Mouse (Mus musculus) embryonic facial prominence, embryonic 15.5 days (tissue): ENCODE data around the gene Gm10961. TPM values are rescaled to one million over a fixed set of nuclear protein-coding genes. Genes with fewer than 3 reads are reported as not detected.

Experiments
- ATAC-seq: fragments of 200-750 bp; cut with Nextera tagmentation; 2 replicates; pipeline ENCODE4 v1.8.0; 2017; ENCODE audit warnings: low read depth, moderate TSS enrichment; ENCODE audit not compliant: insufficient number of reproducible peaks, low FRiP score, low TSS enrichment
- H3K27ac ChIP-seq: fragments of 300-500 bp; sonication (generic); replicated peaks from 2 replicates; pipeline ENCODE4 v1.5.1; 2015; ENCODE audit warnings: mild to moderate bottlenecking, inconsistent platforms
- H3K27me3 ChIP-seq: fragments of 300-500 bp; sonication (generic); 2 replicates; pipeline ENCODE4 v1.6.1; 2015; ENCODE audit warnings: inconsistent platforms
- H3K36me3 ChIP-seq: fragments of 300-500 bp; sonication (generic); 2 replicates; pipeline ENCODE4 v1.6.1; 2015; ENCODE audit warnings: mild to moderate bottlenecking, inconsistent platforms
- H3K4me1 ChIP-seq: fragments of 300-500 bp; sonication (generic); 2 replicates; pipeline ENCODE4 v1.6.1; 2015; ENCODE audit warnings: inconsistent platforms
- H3K4me2 ChIP-seq: fragments of 300-500 bp; sonication (generic); replicated peaks from 2 replicates; pipeline ENCODE4 v1.6.1; 2015; ENCODE audit warnings: mild to moderate bottlenecking, inconsistent platforms
- H3K4me3 ChIP-seq: fragments of 300-500 bp; sonication (generic); replicated peaks from 2 replicates; pipeline ENCODE4 v1.5.1; 2015; ENCODE audit warnings: mild to moderate bottlenecking, inconsistent platforms
- H3K9ac ChIP-seq: fragments of 300-500 bp; sonication (generic); 2 replicates; pipeline ENCODE4 v1.6.1; 2015; ENCODE audit warnings: inconsistent platforms
- H3K9me3 ChIP-seq: fragments of 300-500 bp; sonication (generic); replicated peaks from 2 replicates; pipeline ENCODE4 v1.6.1; 2016; ENCODE audit warnings: inconsistent platforms
- WGBS: fragments of 180-500 bp; shearing (Covaris S2); methylation state at CpG from one replicate; pipeline ENCODE4 v1.1.7; 2015; 5-methylcytosine and 5-hydroxymethylcytosine counted together
- polyA plus RNA-seq: library from polyadenylated mRNA; unstranded; fragments of >200 nt; fragmentation: Nextera tagmentation; extraction: Ambion mirVana; gene quantifications from 2 replicates; pipeline ENCODE4 v1.2.1, GENCODE M21; 2015

Gm10961 gene
- polyA plus RNA-seq, 1 experiment from 2014 or later = not detected

DNA sequence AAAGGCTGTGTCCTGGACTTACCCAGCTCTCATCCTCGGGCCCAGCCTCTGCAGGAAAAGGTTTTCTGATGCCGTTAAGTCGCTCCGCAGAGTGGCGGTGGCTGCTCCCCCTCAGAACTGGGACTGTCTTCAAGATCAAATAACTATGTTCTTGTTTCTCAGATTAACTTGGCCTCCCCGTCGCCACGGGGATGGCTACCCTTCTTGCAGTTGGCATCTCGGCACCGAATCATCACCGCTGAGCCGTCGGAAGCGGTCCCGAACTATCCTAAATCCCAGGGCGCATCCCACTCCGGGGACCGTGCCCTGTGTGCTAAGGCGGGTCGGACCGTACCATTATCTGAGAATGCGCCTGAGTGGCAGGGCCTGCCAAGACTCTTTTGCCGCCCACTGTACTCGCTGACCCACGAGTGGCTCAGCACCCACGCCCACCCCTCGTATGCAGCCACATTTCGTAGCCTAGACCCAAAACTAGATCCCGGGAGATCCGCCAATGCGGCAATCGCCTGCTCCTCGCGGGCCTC is 35.1 kb upstream of the Gm10961 start:
- peak overlapping the region; percentile 56 for H3K4me3 ChIP-seq
- no peak for ATAC-seq
- peak overlapping the region; percentile 39 for H3K9ac ChIP-seq
- H3K4me2 ChIP-seq = peak overlapping the region; percentile 65
- peak overlapping the region; percentile 82 for H3K27ac ChIP-seq
- 1% methylated on average over 34 of the region's 34 CpGs for WGBS
- H3K36me3 ChIP-seq = no peaks in the 10 kb centered on the region
- peaks cover 44% of the 10 kb centered on the region for H3K4me1 ChIP-seq
- H3K9me3 ChIP-seq = no peaks in the 10 kb centered on the region
- peaks cover 87% of the 10 kb centered on the region for H3K27me3 ChIP-seq

DNA sequence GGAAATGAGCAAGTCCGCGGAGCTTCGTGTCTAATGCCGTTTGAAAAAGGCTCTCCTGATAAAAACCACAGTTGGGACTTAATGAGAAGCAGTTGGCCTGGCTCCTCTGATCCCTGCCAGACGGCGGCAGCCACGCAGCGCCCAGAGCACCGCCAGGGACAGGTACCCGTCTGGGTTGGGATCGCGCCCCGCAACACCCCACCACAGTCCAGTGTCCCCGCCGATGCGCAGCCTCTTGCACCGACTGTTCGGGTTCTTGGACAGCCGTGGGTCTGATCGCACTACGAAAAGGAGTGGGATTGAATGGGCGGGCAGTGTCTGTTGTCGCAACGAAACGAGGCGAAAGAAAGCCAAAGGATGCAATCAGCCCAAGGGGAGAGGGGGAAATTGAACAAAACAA is 34.6 kb upstream of the Gm10961 start:
- WGBS = 3% methylated on average over 26 of the region's 26 CpGs
- Histone ChIP-seq H3K9ac (no peak overlapping the region), H3K4me1 (peaks cover 44% of the 10 kb centered on the region), H3K27ac (no peak overlapping the region), H3K4me2 (peak overlapping the region; percentile 65), H3K36me3 (no peaks in the 10 kb centered on the region), H3K27me3 (peaks cover 82% of the 10 kb centered on the region), H3K4me3 (peak overlapping the region; percentile 56), H3K9me3 (no peaks in the 10 kb centered on the region)
- no peak for ATAC-seq

DNA sequence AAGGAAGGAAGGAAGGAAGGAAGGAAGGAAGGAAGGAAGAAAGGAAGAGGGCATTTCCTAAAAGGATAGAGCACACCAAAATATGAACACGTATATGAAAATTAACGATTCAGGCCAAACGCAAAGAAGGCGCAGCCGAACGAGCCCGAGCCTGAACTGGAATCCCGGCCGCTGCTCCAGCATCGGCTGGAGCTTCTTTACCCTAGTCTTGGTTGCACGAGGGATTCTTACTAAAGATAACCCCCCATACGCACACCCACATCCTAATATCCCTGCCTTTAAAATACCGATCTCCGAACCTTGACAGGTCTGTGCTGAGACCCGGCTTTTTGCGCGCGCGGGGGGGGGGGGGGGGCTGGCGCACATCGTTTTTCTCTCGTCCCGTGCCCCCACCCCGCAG is 34.0 kb upstream of the Gm10961 start:
- peak overlapping the region; percentile 56 for H3K4me3 ChIP-seq
- H3K4me2 ChIP-seq = peak overlapping the region; percentile 65
- no peak overlapping the region for H3K9ac ChIP-seq
- peaks cover 78% of the 10 kb centered on the region for H3K27me3 ChIP-seq
- WGBS = 8% methylated on average over 21 of the region's 24 CpGs
- H3K9me3 ChIP-seq = no peaks in the 10 kb centered on the region
- peaks cover 44% of the 10 kb centered on the region for H3K4me1 ChIP-seq
- H3K27ac ChIP-seq = no peak overlapping the region
- no peak for ATAC-seq
- no peaks in the 10 kb centered on the region for H3K36me3 ChIP-seq

DNA sequence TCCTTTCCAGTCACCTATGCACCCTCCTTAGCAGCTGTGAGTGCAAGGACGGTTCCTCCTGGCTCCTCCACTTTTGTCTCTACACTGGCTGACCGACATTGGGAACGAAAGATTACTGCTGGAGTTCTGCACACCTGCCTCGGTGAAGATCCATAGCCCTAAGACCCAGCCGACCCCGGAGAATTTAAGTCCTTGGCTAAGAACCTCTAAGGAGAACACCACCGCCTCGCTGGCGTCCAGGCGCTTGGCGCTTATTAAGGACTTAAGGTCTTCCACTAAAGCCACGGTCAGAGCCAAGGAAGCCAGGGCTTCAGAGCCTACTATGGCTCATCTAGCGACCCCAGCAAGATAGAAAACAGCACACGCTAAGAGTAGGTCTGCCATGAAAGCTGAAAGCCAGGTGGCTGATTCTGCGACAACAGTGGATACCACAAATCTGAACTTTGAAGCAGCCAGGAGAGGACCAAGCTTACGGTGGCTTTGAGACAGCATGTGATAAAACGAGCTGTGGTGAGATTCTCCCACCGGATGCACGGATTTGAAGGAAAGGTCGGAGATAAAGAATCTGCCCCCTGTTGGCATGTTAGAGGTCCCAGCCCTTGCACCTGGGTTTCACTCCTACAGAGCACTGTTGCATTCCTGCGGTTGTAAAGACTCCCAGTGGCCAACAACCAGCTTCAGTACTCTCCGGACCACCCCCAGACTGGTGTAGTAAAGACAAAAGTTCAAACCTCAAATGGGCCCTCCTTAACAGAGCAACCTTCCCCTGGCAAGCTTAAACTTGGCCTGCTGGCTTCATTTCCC is 33.3 kb upstream of the Gm10961 start:
- Histone ChIP-seq H3K4me1 (peaks cover 44% of the 10 kb centered on the region), H3K27me3 (peaks cover 71% of the 10 kb centered on the region), H3K9ac (no peak overlapping the region), H3K27ac (0 out of 2 replicates have a peak overlapping the region, but pooled peaks have one; percentile 28), H3K9me3 (no peaks in the 10 kb centered on the region), H3K4me2 (peak overlapping the region; percentile 65; the same call in 1 of the 2 replicates), H3K4me3 (peak overlapping the region; percentile 56), H3K36me3 (no peaks in the 10 kb centered on the region)
- 15% methylated on average over 22 of the region's 22 CpGs for WGBS
- ATAC-seq = no peak

DNA sequence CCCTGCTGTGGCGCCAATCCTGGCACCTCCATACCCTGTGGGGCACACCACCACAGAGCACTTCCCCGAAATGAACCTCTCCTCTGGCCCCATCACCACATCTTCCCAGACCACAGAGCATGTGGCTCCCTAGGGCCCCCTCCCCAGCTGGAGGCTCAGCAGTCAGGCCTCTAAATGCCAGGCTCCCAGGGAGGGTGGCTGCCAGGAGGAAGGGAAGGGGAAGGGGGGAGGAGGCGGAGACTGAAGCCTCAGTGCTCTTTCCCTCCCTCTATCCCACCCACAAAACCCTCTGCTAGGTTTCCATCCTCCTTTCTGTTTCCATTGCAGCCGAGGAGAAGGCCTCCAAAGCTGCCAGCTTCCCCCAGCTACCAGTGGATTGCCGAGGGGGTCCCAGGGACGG is 31.0 kb upstream of the Gm10961 start:
- Histone ChIP-seq H3K27me3 (peaks cover 49% of the 10 kb centered on the region), H3K4me1 (peaks cover 34% of the 10 kb centered on the region), H3K36me3 (no peaks in the 10 kb centered on the region), H3K27ac (peak overlapping the region; percentile 56), H3K4me3 (peak overlapping the region; percentile 19; the same call in 1 of the 2 replicates), H3K9ac (no peak overlapping the region), H3K4me2 (peak overlapping the region; percentile 16), H3K9me3 (no peaks in the 10 kb centered on the region)
- ATAC-seq = peak; percentile 76
- 35% methylated on average over 6 of the region's 6 CpGs for WGBS

DNA sequence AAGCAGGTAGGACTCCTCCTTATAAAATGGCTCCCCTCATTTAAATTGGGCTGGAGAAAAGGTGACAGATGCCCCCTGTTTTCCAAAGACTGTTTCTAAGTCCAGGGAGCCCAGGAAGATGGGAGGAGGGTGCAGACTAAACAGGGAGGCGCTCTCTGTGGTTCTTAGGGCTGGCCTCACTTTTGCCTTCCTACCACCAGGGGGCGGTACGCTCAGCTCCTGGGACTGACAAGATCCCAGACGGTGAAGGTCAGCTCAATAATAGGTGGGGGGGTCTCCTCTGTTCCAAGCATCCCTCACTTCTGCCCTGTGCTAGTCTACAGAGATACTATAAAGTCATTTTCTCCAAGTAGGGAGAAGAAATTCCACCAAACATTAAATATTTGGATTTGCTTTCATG is 25.8 kb upstream of the Gm10961 start:
- peaks cover 7% of the 10 kb centered on the region for H3K4me1 ChIP-seq
- peaks cover 5% of the 10 kb centered on the region; the same call in 1 of the 2 replicates for H3K27me3 ChIP-seq
- H3K36me3 ChIP-seq = 0 out of 2 replicates have a peak, but pooled peaks cover under 1% of the 10 kb centered on the region
- no peak for ATAC-seq
- H3K4me2 ChIP-seq = no peak overlapping the region
- no peak overlapping the region for H3K27ac ChIP-seq
- 4% methylated on average over 4 of the region's 4 CpGs for WGBS
- no peak overlapping the region for H3K9ac ChIP-seq
- no peaks in the 10 kb centered on the region for H3K9me3 ChIP-seq
- no peak overlapping the region for H3K4me3 ChIP-seq

DNA sequence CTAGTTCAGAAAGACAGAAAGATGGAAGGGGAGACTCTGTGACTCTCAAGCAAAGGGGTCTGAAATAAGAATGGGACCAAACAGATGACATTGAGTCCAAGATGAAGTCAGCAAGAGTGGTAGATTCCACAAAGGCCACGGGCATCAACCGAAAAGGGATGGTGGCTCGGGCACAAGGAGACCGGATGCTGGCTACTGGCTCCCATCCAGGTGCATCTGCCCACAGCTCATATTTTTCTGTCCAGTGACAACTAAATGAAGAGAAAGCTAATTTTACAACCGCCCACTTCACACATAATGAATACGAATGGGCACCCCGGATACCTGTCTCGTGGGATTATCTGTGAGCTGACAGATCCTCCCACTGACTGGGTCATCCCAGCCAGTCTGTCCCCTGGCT is 23.9 kb upstream of the Gm10961 start:
- no peak for ATAC-seq
- no peaks in the 10 kb centered on the region for H3K9me3 ChIP-seq
- no peak overlapping the region for H3K9ac ChIP-seq
- 76% methylated on average over 8 of the region's 8 CpGs for WGBS
- no peak overlapping the region for H3K4me3 ChIP-seq
- peaks cover 18% of the 10 kb centered on the region for H3K36me3 ChIP-seq
- no peak overlapping the region for H3K27ac ChIP-seq
- peaks cover 4% of the 10 kb centered on the region; the same call in 1 of the 2 replicates for H3K4me1 ChIP-seq
- H3K4me2 ChIP-seq = no peak overlapping the region
- no peaks in the 10 kb centered on the region; the same call in 1 of the 2 replicates for H3K27me3 ChIP-seq

DNA sequence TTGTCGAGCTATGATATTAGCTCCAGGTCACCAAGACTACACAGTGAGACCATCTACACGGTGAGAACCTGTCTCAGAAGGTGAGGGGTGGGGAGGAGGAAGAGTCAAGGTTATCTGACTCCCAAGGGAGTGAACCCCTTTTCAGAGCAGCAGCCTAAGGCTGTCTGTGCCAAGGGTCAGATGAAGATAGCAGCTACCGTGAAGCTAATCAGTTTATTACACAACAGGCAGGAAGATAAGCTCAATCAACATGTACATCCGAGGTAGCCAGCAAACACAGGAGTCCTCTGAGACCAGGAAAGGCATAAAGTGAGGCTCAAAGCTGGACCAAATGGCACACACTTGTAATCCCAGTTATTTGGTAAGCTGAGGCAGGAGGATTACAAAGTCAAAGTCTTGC is 22.3 kb upstream of the Gm10961 start:
- ATAC-seq = no peak
- Histone ChIP-seq H3K9ac (no peak overlapping the region), H3K9me3 (no peaks in the 10 kb centered on the region), H3K4me1 (peaks cover 4% of the 10 kb centered on the region; the same call in 1 of the 2 replicates), H3K27me3 (no peaks in the 10 kb centered on the region; the same call in 1 of the 2 replicates), H3K4me2 (no peak overlapping the region), H3K4me3 (no peak overlapping the region), H3K36me3 (peaks cover 34% of the 10 kb centered on the region), H3K27ac (no peak overlapping the region)
- WGBS = 59% methylated on average over 4 of the region's 4 CpGs

DNA sequence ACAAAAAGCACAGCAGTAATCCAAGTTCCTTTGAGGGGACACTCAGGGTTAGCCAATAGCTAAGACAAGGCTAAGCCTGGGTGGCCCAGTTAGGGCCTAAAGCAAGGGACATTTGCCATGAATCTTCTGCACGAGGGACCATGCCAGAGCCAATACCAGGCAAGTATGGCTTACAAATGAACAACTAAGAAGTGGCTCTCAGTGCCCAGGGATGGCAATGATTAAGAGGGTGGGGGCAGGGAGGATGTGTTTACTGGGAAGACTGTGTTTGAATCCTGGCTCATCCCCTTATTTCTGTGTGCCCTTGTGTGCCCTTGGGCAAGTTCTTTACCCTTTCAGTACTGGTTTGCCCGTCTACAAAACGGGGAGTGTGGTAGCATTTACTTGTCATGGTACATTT is 21.7 kb upstream of the Gm10961 start:
- Histone ChIP-seq H3K4me1 (peaks cover 4% of the 10 kb centered on the region; the same call in 1 of the 2 replicates), H3K27me3 (no peaks in the 10 kb centered on the region; the same call in 1 of the 2 replicates), H3K9ac (no peak overlapping the region), H3K9me3 (no peaks in the 10 kb centered on the region), H3K27ac (no peak overlapping the region), H3K4me2 (no peak overlapping the region), H3K4me3 (no peak overlapping the region), H3K36me3 (peaks cover 39% of the 10 kb centered on the region)
- 23% methylated on average over 3 of the region's 3 CpGs for WGBS
- ATAC-seq = no peak

DNA sequence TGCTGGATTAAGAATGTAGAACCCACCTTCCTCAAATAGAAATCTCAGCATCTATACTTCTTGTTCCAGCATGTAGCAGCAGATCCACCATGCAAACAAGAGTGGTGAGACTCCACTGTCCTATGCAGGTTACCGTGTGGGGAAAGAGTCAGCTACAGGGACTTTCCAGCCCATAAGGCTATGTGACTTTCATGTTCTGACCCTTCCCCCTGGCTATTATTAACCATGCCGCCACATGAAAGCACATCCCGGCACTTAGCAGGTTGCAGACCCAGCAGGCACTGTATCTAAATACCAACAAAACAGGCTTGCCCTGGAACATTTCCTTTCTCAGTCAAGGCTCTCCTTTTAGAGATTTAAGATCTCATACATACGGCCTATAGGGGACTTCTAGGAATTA is 19.7 kb upstream of the Gm10961 start:
- peaks cover 60% of the 10 kb centered on the region for H3K36me3 ChIP-seq
- H3K4me1 ChIP-seq = no peaks in the 10 kb centered on the region
- 55% methylated on average over 4 of the region's 4 CpGs for WGBS
- ATAC-seq = no peak
- no peaks in the 10 kb centered on the region for H3K27me3 ChIP-seq
- H3K27ac ChIP-seq = no peak overlapping the region
- H3K4me3 ChIP-seq = no peak overlapping the region
- H3K9me3 ChIP-seq = no peaks in the 10 kb centered on the region
- no peak overlapping the region for H3K4me2 ChIP-seq
- H3K9ac ChIP-seq = no peak overlapping the region

DNA sequence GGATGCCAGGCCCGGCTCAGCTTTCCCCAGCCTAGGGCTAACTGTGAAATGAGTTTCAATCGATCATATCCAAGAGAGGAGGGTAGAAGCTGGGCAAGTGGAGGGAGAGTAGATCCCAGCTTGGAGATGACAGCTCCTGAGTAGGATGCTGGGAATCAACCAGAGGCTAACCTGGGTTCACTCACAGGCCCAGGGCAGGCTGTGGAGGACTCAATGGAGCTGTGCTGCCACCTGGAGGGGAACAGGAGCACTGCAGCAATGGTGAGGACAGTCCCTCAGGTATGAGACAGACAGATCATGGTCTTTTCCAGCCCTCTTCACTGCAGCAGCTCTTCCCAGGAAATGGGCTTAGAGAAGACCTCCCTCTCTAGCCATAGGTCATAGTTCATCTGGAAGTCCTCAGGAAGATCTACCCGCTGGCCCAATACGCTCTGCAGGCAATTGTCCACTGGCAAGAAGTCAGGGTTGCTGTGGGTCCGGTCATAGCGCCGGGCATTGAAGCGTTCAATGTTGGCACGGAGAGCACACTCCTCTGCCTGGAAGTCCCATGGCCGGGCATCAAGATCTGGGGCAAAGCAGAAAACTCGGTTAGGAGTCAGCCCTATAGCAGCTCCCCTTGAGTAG is 18.1 kb upstream of the Gm10961 start:
- Histone ChIP-seq H3K9me3 (no peaks in the 10 kb centered on the region), H3K4me2 (no peak overlapping the region), H3K27me3 (no peaks in the 10 kb centered on the region), H3K4me1 (no peaks in the 10 kb centered on the region), H3K9ac (no peak overlapping the region), H3K36me3 (peaks cover 76% of the 10 kb centered on the region), H3K27ac (no peak overlapping the region), H3K4me3 (no peak overlapping the region)
- no peak for ATAC-seq
- WGBS = 83% methylated on average over 11 of the region's 11 CpGs
